ENCODE assay signal across 24 mouse cellular contexts in the genomic region with DNA sequence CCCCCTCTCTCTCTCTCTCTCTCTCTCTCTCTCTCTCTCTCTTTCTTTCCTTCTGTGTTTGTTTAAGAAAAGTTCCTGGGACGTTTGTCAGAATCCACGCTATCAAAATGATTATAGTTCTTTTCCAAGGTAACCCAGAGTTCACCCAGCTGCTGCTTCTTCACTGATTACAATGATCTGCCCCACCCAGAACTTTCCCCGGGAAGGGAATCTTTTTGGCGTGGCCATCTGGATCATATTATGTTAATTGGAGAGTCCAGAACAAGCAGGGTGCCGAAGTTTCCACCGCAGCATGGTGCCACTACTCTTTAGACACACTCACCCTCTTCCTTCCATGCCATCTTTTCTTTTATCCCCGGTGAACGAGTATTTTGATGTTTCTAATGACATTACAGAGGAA. TPM values are rescaled to one million over a fixed set of nuclear protein-coding genes. Genes with fewer than 3 reads are reported as not detected.
DNase-seq lines count a peak whose midpoint lies in the region; ATAC-seq and TF ChIP-seq lines count a peak whose summit lies in the region.
"Had no signal": no experiment of that assay in that cellular context is flagged by ENCODE, and none has a peak within 500 bp of the region (broad histone marks: within the 10 kb centered on the region; RNA-seq: fewer than 3 reads in every experiment).

No protein-coding gene starts in this region.

- intact Hi-C loops in gastrocnemius, adult 2 months (cut with DNase I) = no loop called here
- intact Hi-C loops in gastrocnemius, postnatal 36 days (cut with DNase I) = no loop called here

- H3K4me1 ChIP-seq in limb, embryonic 14.5 days (ENCODE audit: control insufficient read depth, insufficient read depth, low read length) = peaks cover 18% of the 10 kb centered on the region; the same call in 1 of the 2 replicates
- peaks cover 19% of the 10 kb centered on the region for H3K4me1 ChIP-seq in limb, embryonic 10.5 days
- no peaks in the 10 kb centered on the region for H3K4me1 ChIP-seq in embryonic facial prominence, embryonic 11.5 days (ENCODE audit: control insufficient read depth, insufficient read depth, low read length)
- H3K4me1 ChIP-seq: forebrain, embryonic 13.5 days; stomach, embryonic 15.5 days had no signal

- ATAC-seq in limb, embryonic 14.5 days (ENCODE audit: low FRiP score, low read depth) = no peak
- ATAC-seq in embryonic facial prominence, embryonic 11.5 days (replicated peaks; ENCODE audit: insufficient number of reproducible peaks, low FRiP score, low TSS enrichment, low read depth) = 0 out of 2 replicates have a peak, but pooled peaks have one; percentile 34
- no peak for ATAC-seq in megakaryocyte progenitor cell, adult 5-6 weeks (replicated peaks; ENCODE audit: poor library complexity)
- ATAC-seq: inflammation-experienced regulatory T-cells, adult 6 months; liver, postnatal 0 days; midbrain, embryonic 16.5 days had no signal

- peak overlapping the region; percentile 40; the same call in 1 of the 2 replicates for H3K27ac ChIP-seq in gastrocnemius, adult 2 months
- no peak overlapping the region for H3K27ac ChIP-seq in limb, embryonic 14.5 days (replicated peaks; ENCODE audit: low read depth, low read length)
- no peak overlapping the region for H3K27ac ChIP-seq in limb, embryonic 10.5 days
- no peak overlapping the region for H3K27ac ChIP-seq in embryonic facial prominence, embryonic 11.5 days (replicated peaks; ENCODE audit: low read depth, low read length)
- H3K27ac ChIP-seq: embryonic facial prominence, embryonic 12.5 days; forebrain, embryonic 13.5 days; hindbrain, embryonic 14.5 days; macrophage; midbrain, embryonic 10.5 days; stomach, embryonic 15.5 days had no signal

- no peak for TF ChIP-seq POLR2A in limb, embryonic 14.5 days (IDR thresholded peaks at IDR 0.05; ENCODE audit: borderline replicate concordance, extremely low read depth, insufficient read depth, insufficient read length)

- no peaks in the 10 kb centered on the region for H3K36me3 ChIP-seq in limb, embryonic 14.5 days (ENCODE audit: control insufficient read depth, insufficient read depth, low read length)
- no peaks in the 10 kb centered on the region for H3K36me3 ChIP-seq in limb, embryonic 10.5 days
- H3K36me3 ChIP-seq in embryonic facial prominence, embryonic 11.5 days (replicated peaks; ENCODE audit: control insufficient read depth, insufficient read depth, low read depth, low read length) = no peaks in the 10 kb centered on the region
- H3K36me3 ChIP-seq: embryonic facial prominence, embryonic 12.5 days; heart, embryonic 12.5 days; midbrain, embryonic 10.5 days; stomach, embryonic 15.5 days had no signal

- no peak overlapping the region for H3K4me3 ChIP-seq in gastrocnemius, adult 2 months
- no peak overlapping the region for H3K4me3 ChIP-seq in limb, embryonic 14.5 days (replicated peaks; ENCODE audit: low read length)
- H3K4me3 ChIP-seq in limb, embryonic 10.5 days = no peak overlapping the region
- H3K4me3 ChIP-seq in embryonic facial prominence, embryonic 11.5 days (ENCODE audit: low read depth, low read length) = no peak overlapping the region
- H3K4me3 ChIP-seq: embryonic facial prominence, embryonic 12.5 days; forebrain, embryonic 13.5 days; heart, embryonic 12.5 days; midbrain, embryonic 10.5 days; stomach, embryonic 15.5 days had no signal

- H3K27me3 ChIP-seq in limb, embryonic 14.5 days (ENCODE audit: control insufficient read depth, insufficient read depth, low read length) = no peaks in the 10 kb centered on the region
- no peaks in the 10 kb centered on the region for H3K27me3 ChIP-seq in limb, embryonic 10.5 days (ENCODE audit: low read depth, poor library complexity, severe bottlenecking)
- H3K27me3 ChIP-seq in embryonic facial prominence, embryonic 11.5 days (ENCODE audit: control insufficient read depth, insufficient read depth, low read length) = no peaks in the 10 kb centered on the region
- H3K27me3 ChIP-seq: embryonic facial prominence, embryonic 12.5 days; forebrain, embryonic 13.5 days; heart, embryonic 12.5 days; stomach, embryonic 15.5 days had no signal

- DNase-seq in gastrocnemius, adult 2 months = peak; percentile 34
- no peak for DNase-seq in gastrocnemius, postnatal 36 days
- peak; percentile 27 for DNase-seq in limb, embryonic 14.5 days (ENCODE audit: low spot score)
- DNase-seq in limb, embryonic 10.5 days (ENCODE audit: low spot score) = no peak
- peak; percentile 66 for DNase-seq in embryonic facial prominence, embryonic 11.5 days (ENCODE audit: low spot score)
- DNase-seq in kidney, postnatal 14 days = no peak
- DNase-seq: adrenal gland, adult 2 months; cerebellum, adult 11-12 months; cerebellum, postnatal 14 days; kidney, adult 18-20 months; liver, postnatal 0 days; right cerebral cortex, postnatal 4 days; thymus, postnatal 36 days had no signal

- no peaks in the 10 kb centered on the region for H3K9me3 ChIP-seq in limb, embryonic 14.5 days (ENCODE audit: control insufficient read depth, low read length)
- H3K9me3 ChIP-seq in limb, embryonic 10.5 days (replicated peaks) = no peaks in the 10 kb centered on the region
- H3K9me3 ChIP-seq in embryonic facial prominence, embryonic 11.5 days (replicated peaks; ENCODE audit: control insufficient read depth, low read length) = no peaks in the 10 kb centered on the region
- H3K9me3 ChIP-seq: embryonic facial prominence, embryonic 12.5 days; forebrain, embryonic 13.5 days; heart, embryonic 12.5 days; midbrain, embryonic 10.5 days; stomach, embryonic 15.5 days had no signal

- TF ChIP-seq CTCF in gastrocnemius, adult 2 months (IDR thresholded peaks at IDR 0.05) = no peak

- 22% methylated on average over 8 of the region's 8 CpGs for WGBS in limb, embryonic 14.5 days
- 39% methylated on average over 8 of the region's 8 CpGs for WGBS in limb, embryonic 10.5 days
- 28% methylated on average over 8 of the region's 8 CpGs for WGBS in embryonic facial prominence, embryonic 11.5 days

- no peak overlapping the region for H3K9ac ChIP-seq in limb, embryonic 14.5 days (ENCODE audit: low read depth, low read length, severe bottlenecking)
- H3K9ac ChIP-seq in embryonic facial prominence, embryonic 11.5 days (replicated peaks; ENCODE audit: low read length) = no peak overlapping the region
- H3K9ac ChIP-seq: embryonic facial prominence, embryonic 12.5 days; forebrain, embryonic 13.5 days; heart, embryonic 12.5 days; hindbrain, embryonic 14.5 days; liver, postnatal 0 days; stomach, embryonic 15.5 days had no signal

- H3K4me2 ChIP-seq in limb, embryonic 14.5 days (replicated peaks; ENCODE audit: low read depth, low read length, severe bottlenecking) = no peak overlapping the region
- no peak overlapping the region for H3K4me2 ChIP-seq in embryonic facial prominence, embryonic 11.5 days (ENCODE audit: low read depth, low read length)
- H3K4me2 ChIP-seq: embryonic facial prominence, embryonic 12.5 days; forebrain, embryonic 13.5 days; hindbrain, embryonic 14.5 days; liver, embryonic 11.5 days; stomach, embryonic 15.5 days had no signal

RNA-seq across cellular contexts. Expression of gene Adamts1, which starts 37.2 kb away (rescaled TPM):
- total RNA-seq in gastrocnemius, adult 2 months (2021) = 10 to 100 TPM; 17.3 to 24.4 TPM
- total RNA-seq in gastrocnemius, postnatal 36 days (2021) = 10 to 100 TPM; 36.7 to 49.6 TPM
- polyA plus RNA-seq in limb, embryonic 14.5 days (2012; rRNA removed) = 43.1 and 60.4 TPM in 2 replicates
- polyA plus RNA-seq in limb, embryonic 14.5 days (2014; fragmentation: Nextera tagmentation; extraction: Ambion mirVana) = 43.0 and 49.9 TPM in 2 replicates
- polyA plus RNA-seq in limb, embryonic 10.5 days (2016; fragmentation: Nextera tagmentation; extraction: Ambion mirVana) = 24.7 and 26.8 TPM in 2 replicates
- polyA plus RNA-seq in embryonic facial prominence, embryonic 11.5 days (2014; fragmentation: Nextera tagmentation; extraction: Ambion mirVana) = 25.1 and 29.3 TPM in 2 replicates
- 0.10 TPM in 1 of 2 replicates, not detected in the other for total RNA-seq in megakaryocyte progenitor cell, adult 5-6 weeks (2015)
- total RNA-seq in megakaryocyte progenitor cell, adult 5-6 weeks (2017) = 0.07 TPM in 1 of 2 replicates, not detected in the other
- polyA plus RNA-seq: inflammation-experienced regulatory T-cells, adult 6 months had no signal

Comparison
In these comparisons a context has a peak if more than half of its experiments do, and no peak if none do; other contexts are left out.
1. DNase-seq: peak in gastrocnemius, adult 2 months (single experiment), limb, embryonic 14.5 days (single experiment) and embryonic facial prominence, embryonic 11.5 days (single experiment); none in gastrocnemius, postnatal 36 days (0 of 2), limb, embryonic 10.5 days (single experiment) and kidney, postnatal 14 days (single experiment).
2. RNA of gene Adamts1, which starts 37.2 kb away (total RNA-seq): 36.7 to 49.6 TPM in gastrocnemius, postnatal 36 days and 17.3 to 24.4 TPM in gastrocnemius, adult 2 months; 0.07 to 0.10 TPM in megakaryocyte progenitor cell, adult 5-6 weeks; every median in the first group is over 10 times any median in the second.